Mouse (Mus musculus) layer of hippocampus, adult 2 months (tissue): Measurements from ENCODE around the gene Scn8a. TPM values are rescaled to one million over a fixed set of nuclear protein-coding genes. Genes with fewer than 3 reads are reported as not detected.

Experiments
- DNase-seq, 2 experiments: peaks; one replicate each; pipeline ENCODE4 v3.0.0; 2022; ENCODE audit warnings: low spot score in 2 of 2
- H3K27ac ChIP-seq: fragments of 200-600 bp; 2 replicates; pipeline ENCODE4 v1.8.1; 2022
- H3K4me3 ChIP-seq: fragments of 200-600 bp; 2 replicates; pipeline ENCODE4 v1.8.1; 2022; ENCODE audit warnings: mild to moderate bottlenecking
- CTCF ChIP-seq: fragments of 200-600 bp; conservative IDR thresholded peaks from 2 replicates; pipeline ENCODE4 v1.8.1; 2022; ENCODE audit warnings: antibody characterized with exemption, mild to moderate bottlenecking, moderate library complexity
- total RNA-seq, 2 experiments: library from RNA; stranded (reverse); gene quantifications; 2 replicates each; pipeline ENCODE4 v1.2.3; 2021

Scn8a gene
- total RNA-seq, 2 experiments from 2014 or later = 245 to 263 TPM

- Histone ChIP-seq H3K4me3 (no peak overlapping the region), H3K27ac (peak overlapping the region; percentile 64; the same call in 1 of the 2 replicates)
- no peak for DNase-seq
- TF ChIP-seq CTCF = no peak
Observed at GRCm38 (mm10) chr15:100948383-100948782, 78.7 kb downstream of the Scn8a start.

DNA sequence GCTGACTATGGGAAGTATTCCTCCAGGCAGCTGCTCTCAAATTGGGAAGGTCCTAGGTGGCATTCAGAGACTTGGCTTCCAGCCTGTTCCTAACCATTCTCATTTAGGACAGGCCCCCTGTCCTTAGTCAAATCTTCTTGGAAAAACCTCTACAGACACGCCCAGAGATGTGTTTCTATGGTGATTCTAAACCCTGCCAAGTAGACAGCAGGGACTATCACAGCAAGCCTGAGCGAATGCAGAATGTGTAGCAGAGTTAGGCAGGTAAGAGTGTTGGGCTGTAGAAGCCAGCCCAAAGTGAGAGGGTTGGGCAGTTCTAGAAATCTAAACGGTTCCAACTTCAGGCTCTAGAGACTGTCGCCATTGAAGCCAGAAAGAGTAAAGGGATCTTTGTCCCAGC lies 79.5 kb downstream of the Scn8a start:
- peak overlapping the region; percentile 64; the same call in 1 of the 2 replicates for H3K27ac ChIP-seq
- no peak overlapping the region for H3K4me3 ChIP-seq
- TF ChIP-seq CTCF = no peak
- no peak for DNase-seq

DNA sequence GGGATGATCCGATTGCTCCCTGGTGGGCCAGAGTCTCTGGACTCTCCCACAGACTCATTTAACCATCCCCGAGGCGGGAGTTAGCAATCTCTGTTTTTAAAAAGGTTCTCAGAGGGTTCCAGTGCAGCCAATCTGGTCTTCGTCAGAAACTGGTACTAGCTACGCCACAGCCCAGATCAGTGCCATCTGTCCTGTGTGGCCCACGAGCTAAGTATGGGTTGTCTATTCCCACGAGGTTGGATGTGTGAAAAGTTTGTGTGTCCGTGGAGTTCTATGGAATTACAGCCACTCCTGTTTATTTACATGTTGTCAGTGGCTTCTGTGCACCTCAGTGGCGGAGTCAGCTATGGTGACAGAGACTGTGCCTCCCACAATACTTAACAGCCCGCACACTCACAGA lies 81.8 kb downstream of the Scn8a start:
- Histone ChIP-seq H3K27ac (peak overlapping the region; percentile 86), H3K4me3 (no peak overlapping the region)
- no peak for DNase-seq
- TF ChIP-seq CTCF = no peak

- no peak overlapping the region for H3K4me3 ChIP-seq
- peak overlapping the region; percentile 86 for H3K27ac ChIP-seq
- DNase-seq = no peak
- no peak for TF ChIP-seq CTCF
Observed at GRCm38 (mm10) chr15:100952292-100952691, 82.6 kb downstream of the Scn8a start.

DNA sequence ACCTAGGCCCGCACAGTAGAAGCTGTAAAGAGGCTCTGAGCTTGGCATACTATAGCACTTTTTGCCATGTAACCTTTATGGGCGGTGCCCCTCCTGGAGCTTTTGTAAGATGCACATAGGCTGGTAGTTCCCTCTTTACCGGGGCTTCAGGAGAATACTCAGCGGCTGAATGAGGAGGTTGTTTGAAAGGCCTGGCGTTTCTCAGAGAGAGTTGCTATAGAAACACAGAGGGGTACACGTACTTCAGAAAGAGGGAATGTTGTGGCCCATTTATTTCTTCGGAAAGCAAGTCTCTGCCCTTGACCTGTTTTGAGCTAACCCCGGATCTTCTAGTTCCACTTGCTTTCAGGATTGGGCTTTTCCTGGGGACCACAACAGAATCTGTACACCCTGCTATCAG lies 83.2 kb downstream of the Scn8a start:
- TF ChIP-seq CTCF = no peak
- H3K4me3 ChIP-seq = no peak overlapping the region
- peak overlapping the region; percentile 86 for H3K27ac ChIP-seq
- DNase-seq = no peak

DNA sequence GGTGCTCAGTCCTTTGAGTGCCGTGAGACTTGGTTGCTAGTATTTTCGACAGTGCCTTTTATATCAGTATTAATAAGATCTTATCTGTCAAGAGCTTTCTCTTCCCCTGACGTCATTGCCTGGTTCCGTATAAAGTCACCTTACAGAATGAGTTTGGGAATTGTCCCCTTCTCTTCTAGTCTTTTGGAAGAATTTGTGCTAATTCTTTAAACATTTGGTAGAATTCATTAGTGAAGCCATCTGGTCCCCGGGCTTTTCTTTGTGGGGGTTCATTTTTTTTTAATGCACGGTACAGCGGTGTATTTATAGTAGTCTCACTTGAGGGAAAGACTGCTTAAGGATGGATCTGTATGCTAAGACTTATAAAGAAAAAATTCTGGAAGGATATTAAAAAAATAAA lies 84.3 kb downstream of the Scn8a start:
- TF ChIP-seq CTCF = no peak
- no peak overlapping the region for H3K4me3 ChIP-seq
- no peak for DNase-seq
- H3K27ac ChIP-seq = peak overlapping the region; percentile 63; the same call in 1 of the 2 replicates

DNA sequence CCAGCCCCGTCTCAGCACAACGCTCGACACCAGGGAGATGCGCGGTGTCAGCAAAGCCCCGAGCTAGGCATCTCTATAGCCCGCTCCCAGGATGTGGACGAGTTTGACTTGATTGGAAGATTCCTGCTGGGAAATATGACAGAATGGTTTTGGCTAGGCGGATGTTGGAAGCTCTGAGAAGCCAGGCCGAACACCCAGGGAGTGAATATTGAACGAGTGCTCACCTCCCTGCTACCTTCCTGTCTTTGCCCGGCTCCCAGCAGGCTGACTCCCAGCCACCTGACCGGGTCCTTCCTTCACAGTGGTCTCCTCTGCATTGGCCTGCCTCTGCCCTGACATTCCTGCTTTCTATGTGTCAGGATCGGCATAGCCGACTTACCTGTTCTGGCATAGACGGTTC lies 85.1 kb downstream of the Scn8a start:
- no peak for TF ChIP-seq CTCF
- H3K27ac ChIP-seq = peak overlapping the region; percentile 63
- no peak for DNase-seq

DNA sequence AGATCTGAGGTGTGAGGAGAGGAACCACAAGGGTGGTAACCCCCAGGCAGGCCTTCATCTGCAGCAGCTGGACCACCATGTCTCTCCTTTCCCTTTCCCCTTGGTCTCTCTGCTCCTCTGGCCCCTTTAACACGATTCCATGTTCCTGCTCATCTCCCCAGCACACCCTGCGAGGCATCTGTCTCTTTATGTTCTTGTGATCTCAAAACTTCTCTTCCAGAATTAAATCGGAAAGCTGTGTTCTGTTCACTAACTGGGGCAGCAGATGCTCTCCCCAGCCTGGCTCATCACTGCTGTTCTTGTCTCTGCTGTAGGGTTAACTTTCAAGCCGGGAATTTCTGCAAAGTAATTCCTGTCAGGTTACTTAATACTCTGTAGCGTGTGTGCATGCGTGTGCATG lies 91.3 kb downstream of the Scn8a start:
- TF ChIP-seq CTCF = no peak
- peak; percentile 71 to 86 for DNase-seq
- H3K27ac ChIP-seq = peak overlapping the region; percentile 94
- no peak overlapping the region for H3K4me3 ChIP-seq

More for the DNA sequence above, 85.1 kb downstream of the Scn8a start:
- no peak overlapping the region for H3K4me3 ChIP-seq

DNA sequence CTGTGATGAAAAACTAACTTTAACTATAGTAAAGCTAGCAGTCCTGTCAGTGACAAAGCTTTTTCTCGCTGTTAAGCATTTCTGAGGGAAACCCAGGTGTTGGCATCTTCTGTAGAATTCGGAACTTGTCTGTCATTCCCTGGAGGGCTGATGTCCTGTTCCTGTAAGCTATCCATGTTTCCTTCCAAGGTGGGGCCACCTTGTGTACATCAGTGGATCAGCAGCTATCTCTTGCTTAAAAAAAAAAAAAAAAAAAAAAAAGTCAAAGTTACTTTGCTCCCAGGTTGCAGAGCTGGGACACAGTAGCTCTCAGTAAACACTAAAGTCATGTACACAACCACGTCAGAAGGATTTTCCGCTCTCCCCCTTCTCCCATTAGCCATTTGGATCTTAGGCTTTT lies 91.9 kb downstream of the Scn8a start:
- Histone ChIP-seq H3K4me3 (no peak overlapping the region), H3K27ac (peak overlapping the region; percentile 94)
- DNase-seq = no peak
- peak; percentile 67 for TF ChIP-seq CTCF

GRCm38 (mm10) chr15:100971443-100971842 lies 101.8 kb downstream of the Scn8a start:
- H3K4me3 ChIP-seq = no peak overlapping the region
- no peak for TF ChIP-seq CTCF
- peak overlapping the region; percentile 59 for H3K27ac ChIP-seq
- peak in 1 of 2 experiments; percentile 60 for DNase-seq

DNA sequence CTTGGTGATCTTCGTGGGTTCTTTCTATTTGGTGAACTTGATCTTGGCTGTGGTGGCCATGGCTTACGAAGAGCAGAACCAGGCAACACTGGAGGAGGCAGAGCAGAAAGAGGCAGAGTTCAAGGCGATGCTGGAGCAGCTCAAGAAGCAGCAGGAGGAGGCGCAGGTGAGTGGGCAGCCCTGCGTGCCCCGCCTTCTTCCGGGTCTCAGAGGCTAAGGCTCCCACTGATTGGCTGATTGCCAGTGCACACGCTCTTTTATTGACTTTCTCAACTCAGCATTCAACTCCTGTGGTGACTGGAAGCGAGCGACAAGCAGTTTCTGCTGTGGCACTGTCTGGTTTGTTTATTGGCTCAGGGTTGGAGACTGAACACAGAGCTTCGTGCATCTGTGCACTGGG lies 103.1 kb downstream of the Scn8a start:
- TF ChIP-seq CTCF = no peak
- no peak for DNase-seq

GRCm38 (mm10) chr15:100974679-100975078 lies 105.0 kb downstream of the Scn8a start:
- TF ChIP-seq CTCF = peak; percentile 62
- DNase-seq = no peak
- H3K27ac ChIP-seq = no peak overlapping the region
- no peak overlapping the region for H3K4me3 ChIP-seq

More for the DNA sequence above, 103.1 kb downstream of the Scn8a start:
- Histone ChIP-seq H3K4me3 (no peak overlapping the region), H3K27ac (no peak overlapping the region)

- Histone ChIP-seq H3K27ac (peak overlapping the region; percentile 86), H3K4me3 (peak overlapping the region; percentile 44)
- DNase-seq = peak; percentile 33 to 51
- TF ChIP-seq CTCF = peak; percentile 66
Observed at GRCm38 (mm10) chr15:100983427-100984153, 113.9 kb downstream of the Scn8a start.
